Mouse (Mus musculus) forebrain, embryonic 15.5 days (tissue): ENCODE results near the gene Akt3. TPM values are rescaled to one million over a fixed set of nuclear protein-coding genes. Genes with fewer than 3 reads are reported as not detected.

Source experiments
- ATAC-seq: fragments of 200-750 bp; cut with Nextera tagmentation; replicated peaks from 2 replicates; pipeline ENCODE4 v1.8.0; 2017; ENCODE audit warnings: mild to moderate bottlenecking, moderate TSS enrichment, moderate library complexity
- H3K27ac ChIP-seq: fragments of 300-500 bp; sonication (generic); replicated peaks from 2 replicates; pipeline ENCODE4 v1.5.1; 2015; ENCODE audit warnings: mild to moderate bottlenecking, inconsistent platforms
- H3K27me3 ChIP-seq: fragments of 300-500 bp; sonication (generic); 2 replicates; pipeline ENCODE4 v1.6.1; 2015; ENCODE audit warnings: inconsistent platforms
- H3K36me3 ChIP-seq: fragments of 300-500 bp; sonication (generic); 2 replicates; pipeline ENCODE4 v1.6.1; 2015; ENCODE audit warnings: mild to moderate bottlenecking, inconsistent platforms
- H3K4me1 ChIP-seq: fragments of 300-500 bp; sonication (generic); 2 replicates; pipeline ENCODE4 v1.6.1; 2015; ENCODE audit warnings: inconsistent platforms
- H3K4me2 ChIP-seq: fragments of 300-500 bp; sonication (generic); replicated peaks from 2 replicates; pipeline ENCODE4 v1.6.1; 2015; ENCODE audit warnings: mild to moderate bottlenecking, inconsistent platforms
- H3K4me3 ChIP-seq: fragments of 300-500 bp; sonication (generic); 2 replicates; pipeline ENCODE4 v1.5.1; 2015; ENCODE audit warnings: mild to moderate bottlenecking, inconsistent platforms
- H3K9ac ChIP-seq: fragments of 300-500 bp; sonication (generic); replicated peaks from 2 replicates; pipeline ENCODE4 v1.6.1; 2015; ENCODE audit warnings: mild to moderate bottlenecking, inconsistent platforms
- H3K9me3 ChIP-seq: fragments of 300-500 bp; sonication (generic); 2 replicates; pipeline ENCODE4 v1.6.1; 2016; ENCODE audit warnings: inconsistent platforms
- WGBS: fragments of 180-500 bp; shearing (Covaris S2); methylation state at CpG from one replicate; pipeline ENCODE4 v1.1.7; 2015; ENCODE audit warnings: mixed read lengths; 5-methylcytosine and 5-hydroxymethylcytosine counted together
- polyA plus RNA-seq: library from polyadenylated mRNA; unstranded; fragments of >200 nt; fragmentation: Nextera tagmentation; extraction: Ambion mirVana; gene quantifications from 2 replicates; pipeline ENCODE4 v1.2.1, GENCODE M21; 2015

Akt3 gene
- polyA plus RNA-seq, 1 experiment from 2014 or later: 38.8 TPM

DNA sequence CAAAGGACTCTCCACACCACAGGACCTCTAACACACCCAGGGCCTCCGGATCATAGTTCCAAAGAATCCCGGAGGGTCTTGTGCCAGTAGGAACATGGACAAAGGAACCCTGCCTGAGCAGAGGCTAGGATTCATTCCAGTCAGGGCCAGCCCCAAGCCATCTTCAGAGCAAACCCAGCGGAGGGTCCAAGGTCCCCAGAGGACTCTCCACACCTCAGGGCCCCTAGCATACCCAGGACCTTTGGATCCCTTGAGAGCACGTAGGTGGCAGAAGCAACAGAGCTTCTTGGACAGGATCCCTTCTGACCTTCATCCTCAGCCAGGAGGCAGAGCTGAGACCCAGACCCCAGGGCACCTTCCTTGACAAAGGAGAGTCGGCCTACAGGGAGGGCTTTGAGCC is 167.5 kb downstream of the Akt3 start:
- Histone ChIP-seq H3K4me2 (no peak overlapping the region), H3K9ac (no peak overlapping the region), H3K27ac (no peak overlapping the region), H3K4me3 (no peak overlapping the region), H3K9me3 (no peaks in the 10 kb centered on the region), H3K36me3 (no peaks in the 10 kb centered on the region), H3K27me3 (no peaks in the 10 kb centered on the region), H3K4me1 (0 out of 2 replicates have a peak, but pooled peaks cover 3% of the 10 kb centered on the region)
- 92% methylated on average over 5 of the region's 5 CpGs for WGBS
- no peak for ATAC-seq

DNA sequence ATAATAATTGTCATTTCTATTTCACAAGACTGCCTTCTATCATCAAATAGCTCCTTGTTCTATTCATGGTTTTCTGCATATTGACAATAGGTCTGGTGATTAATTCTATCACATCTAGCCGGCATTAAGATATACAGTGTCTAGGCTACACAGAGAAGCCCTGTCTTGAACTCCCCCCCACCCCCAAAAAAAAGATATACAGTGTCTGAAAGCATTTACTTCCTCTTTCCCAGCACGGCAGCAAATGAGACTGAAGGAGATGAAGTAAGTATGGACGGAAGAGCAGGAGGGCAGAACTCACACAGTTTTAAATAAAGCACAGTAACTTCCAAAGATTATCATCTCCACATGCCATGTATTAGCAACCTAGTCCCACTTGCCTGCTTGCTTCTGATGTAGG is 168.5 kb downstream of the Akt3 start:
- 42% methylated on average over 3 of the region's 3 CpGs for WGBS
- H3K27me3 ChIP-seq: no peaks in the 10 kb centered on the region
- no peak overlapping the region for H3K4me2 ChIP-seq
- no peaks in the 10 kb centered on the region for H3K36me3 ChIP-seq
- H3K4me1 ChIP-seq: 0 out of 2 replicates have a peak, but pooled peaks cover 3% of the 10 kb centered on the region
- no peak overlapping the region for H3K4me3 ChIP-seq
- H3K9ac ChIP-seq: no peak overlapping the region
- 0 out of 2 replicates have a peak, but pooled peaks cover 3% of the 10 kb centered on the region for H3K9me3 ChIP-seq
- ATAC-seq: no peak
- 0 out of 2 replicates have a peak overlapping the region, but pooled peaks have one; percentile 37 for H3K27ac ChIP-seq

GRCm38 (mm10) chr1:177089048-177089447 is 169.0 kb downstream of the Akt3 start:
- Histone ChIP-seq H3K27me3 (no peaks in the 10 kb centered on the region), H3K36me3 (no peaks in the 10 kb centered on the region), H3K4me1 (0 out of 2 replicates have a peak, but pooled peaks cover 3% of the 10 kb centered on the region), H3K9me3 (0 out of 2 replicates have a peak, but pooled peaks cover 3% of the 10 kb centered on the region), H3K9ac (no peak overlapping the region), H3K4me3 (no peak overlapping the region), H3K27ac (no peak overlapping the region), H3K4me2 (no peak overlapping the region)
- WGBS: 84% methylated on average over 4 of the region's 4 CpGs
- no peak for ATAC-seq

- 92% methylated on average over 1 of the region's 1 CpGs for WGBS
- H3K9ac ChIP-seq: no peak overlapping the region
- no peak overlapping the region for H3K4me3 ChIP-seq
- H3K36me3 ChIP-seq: no peaks in the 10 kb centered on the region
- H3K9me3 ChIP-seq: 0 out of 2 replicates have a peak, but pooled peaks cover 3% of the 10 kb centered on the region
- ATAC-seq: no peak; the same call in 1 of the 2 replicates
- H3K27me3 ChIP-seq: no peaks in the 10 kb centered on the region
- no peak overlapping the region for H3K4me2 ChIP-seq
- no peaks in the 10 kb centered on the region for H3K4me1 ChIP-seq
- H3K27ac ChIP-seq: no peak overlapping the region
These were observed 175.9 kb downstream of the Akt3 start for GRCm38 (mm10) chr1:177081957-177082645.

DNA sequence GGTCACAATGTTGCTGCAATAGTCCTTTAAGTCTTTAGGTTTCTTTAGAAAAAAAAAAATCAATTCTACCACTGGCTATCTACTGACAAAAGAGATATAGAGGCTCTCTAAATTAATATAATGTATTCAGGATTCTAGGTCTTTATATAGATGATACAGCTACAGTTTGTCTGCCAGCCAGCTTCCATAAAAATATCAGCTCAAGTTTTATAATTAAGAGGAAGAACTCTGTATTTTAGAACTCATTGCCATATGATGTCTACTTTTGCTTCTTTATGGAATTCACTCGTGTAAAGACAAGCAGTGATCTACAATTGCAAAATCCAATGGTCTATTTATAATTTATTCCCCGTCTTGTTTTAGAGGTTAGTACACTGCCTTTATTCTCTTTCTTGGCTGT is 188.8 kb downstream of the Akt3 start:
- ATAC-seq: no peak
- WGBS: 81% methylated on average over 2 of the region's 2 CpGs
- no peaks in the 10 kb centered on the region for H3K4me1 ChIP-seq

DNA sequence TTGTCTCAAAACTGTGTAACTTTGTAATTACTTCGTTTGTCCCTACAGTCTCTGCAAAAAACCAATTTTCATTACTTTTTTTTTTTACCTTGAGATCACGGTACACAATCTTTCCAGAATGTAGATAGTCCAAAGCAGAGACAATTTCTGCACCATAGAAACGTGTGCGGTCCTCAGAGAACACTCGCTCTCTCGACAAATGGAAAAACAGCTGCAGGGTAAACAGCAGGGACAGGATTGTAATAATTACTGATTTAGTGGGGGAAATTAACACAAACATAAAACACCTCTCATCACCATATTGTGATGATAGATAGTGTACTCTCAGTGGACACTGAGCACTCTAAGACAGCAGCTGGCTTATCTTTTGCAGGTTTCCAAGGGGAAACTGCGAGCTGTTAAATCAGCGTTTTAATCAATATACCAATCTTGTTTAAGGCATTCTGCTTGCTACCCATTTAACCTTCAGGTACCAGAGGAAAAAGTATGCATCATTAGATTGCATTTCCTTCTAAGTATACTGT is 190.8 kb downstream of the Akt3 start:
- 74% methylated on average over 8 of the region's 8 CpGs for WGBS

More for the DNA sequence above, 188.8 kb downstream of the Akt3 start:
- 0 out of 2 replicates have a peak, but pooled peaks cover 3% of the 10 kb centered on the region for H3K36me3 ChIP-seq
- no peak overlapping the region for H3K4me3 ChIP-seq
- no peaks in the 10 kb centered on the region for H3K27me3 ChIP-seq
- no peak overlapping the region for H3K9ac ChIP-seq
- H3K9me3 ChIP-seq: no peaks in the 10 kb centered on the region
- H3K4me2 ChIP-seq: no peak overlapping the region
- no peak overlapping the region for H3K27ac ChIP-seq

DNA sequence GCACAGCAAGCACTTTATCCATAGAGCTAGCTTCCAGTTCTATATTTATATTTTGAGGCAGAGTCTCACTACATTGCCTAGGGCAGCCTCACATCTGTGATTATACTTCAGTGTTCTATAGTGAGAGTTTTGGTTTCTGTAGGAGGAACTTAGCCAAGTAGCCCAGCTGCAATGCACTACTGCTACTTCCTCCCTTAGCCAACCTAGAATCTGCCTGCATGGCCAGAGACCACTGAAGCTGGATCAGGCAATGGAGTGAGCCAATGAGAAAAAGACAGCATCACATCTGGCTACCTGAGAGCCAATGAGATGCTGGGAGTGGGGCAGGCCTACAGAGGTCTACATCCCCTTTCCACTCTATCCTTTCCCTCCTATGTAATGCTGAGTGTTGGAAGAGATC is 192.3 kb downstream of the Akt3 start:
- Histone ChIP-seq H3K36me3 (peaks cover 10% of the 10 kb centered on the region), H3K9ac (no peak overlapping the region), H3K27me3 (no peaks in the 10 kb centered on the region), H3K9me3 (no peaks in the 10 kb centered on the region), H3K27ac (no peak overlapping the region), H3K4me2 (no peak overlapping the region), H3K4me3 (no peak overlapping the region), H3K4me1 (no peaks in the 10 kb centered on the region)
- ATAC-seq: no peak

More for the DNA sequence above, 190.8 kb downstream of the Akt3 start:
- Histone ChIP-seq H3K27me3 (no peaks in the 10 kb centered on the region), H3K4me2 (no peak overlapping the region), H3K9ac (no peak overlapping the region), H3K9me3 (no peaks in the 10 kb centered on the region), H3K27ac (no peak overlapping the region), H3K36me3 (peaks cover 3% of the 10 kb centered on the region; the same call in 1 of the 2 replicates), H3K4me3 (no peak overlapping the region), H3K4me1 (no peaks in the 10 kb centered on the region)
- ATAC-seq: no peak

- Histone ChIP-seq H3K4me1 (no peaks in the 10 kb centered on the region), H3K9me3 (no peaks in the 10 kb centered on the region), H3K36me3 (peaks cover 10% of the 10 kb centered on the region), H3K27ac (no peak overlapping the region), H3K9ac (no peak overlapping the region), H3K4me3 (no peak overlapping the region), H3K27me3 (no peaks in the 10 kb centered on the region), H3K4me2 (no peak overlapping the region)
- ATAC-seq: no peak
- WGBS: 86% methylated on average over 2 of the region's 2 CpGs
These were observed 196.2 kb downstream of the Akt3 start for GRCm38 (mm10) chr1:177061761-177062160.

GRCm38 (mm10) chr1:177054891-177055290 is 203.1 kb downstream of the Akt3 start:
- WGBS: 55% methylated on average over 2 of the region's 2 CpGs

DNA sequence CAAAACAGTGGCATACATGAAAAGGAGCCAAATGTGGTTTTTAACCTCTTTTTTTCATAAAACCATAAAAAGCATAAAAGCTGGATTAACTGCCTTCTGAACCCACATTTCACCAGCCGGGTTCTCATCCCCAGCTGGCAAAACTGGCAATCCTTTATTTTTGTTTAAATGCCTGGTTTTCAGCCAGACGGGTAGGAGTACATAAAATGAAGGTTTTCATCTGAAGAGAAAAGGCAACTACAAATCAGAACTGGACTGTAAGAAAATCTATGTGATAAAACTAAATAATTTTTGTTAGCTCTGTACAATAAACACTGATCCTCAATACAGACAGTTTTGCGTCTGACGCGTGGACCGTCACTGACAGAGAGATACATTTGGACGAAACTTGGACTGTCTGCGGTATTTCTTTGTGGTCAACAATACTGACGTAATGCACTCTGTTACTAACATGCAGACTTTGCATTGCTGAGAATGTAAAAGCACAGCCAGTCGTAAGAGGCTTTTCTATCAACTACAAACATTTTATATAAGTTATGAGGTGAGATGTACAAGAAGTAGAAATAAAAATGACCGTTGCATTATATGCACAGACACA is 206.5 kb downstream of the Akt3 start:
- H3K27me3 ChIP-seq: no peaks in the 10 kb centered on the region
- H3K9ac ChIP-seq: peak overlapping the region; percentile 10; the same call in 1 of the 2 replicates
- 55% methylated on average over 11 of the region's 11 CpGs for WGBS
- H3K36me3 ChIP-seq: peaks cover 3% of the 10 kb centered on the region; the same call in 1 of the 2 replicates
- H3K4me3 ChIP-seq: no peak overlapping the region
- no peaks in the 10 kb centered on the region for H3K9me3 ChIP-seq
- peak overlapping the region; percentile 83 for H3K27ac ChIP-seq
- 0 out of 2 replicates have a peak, but pooled peaks have one; percentile 46 for ATAC-seq
- no peak overlapping the region for H3K4me2 ChIP-seq
- H3K4me1 ChIP-seq: peaks cover 19% of the 10 kb centered on the region

More at GRCm38 (mm10) chr1:177054891-177055290, 203.1 kb downstream of the Akt3 start:
- ATAC-seq: 0 out of 2 replicates have a peak, but pooled peaks have one; percentile 60
- H3K27ac ChIP-seq: peak overlapping the region; percentile 63
- H3K27me3 ChIP-seq: no peaks in the 10 kb centered on the region
- H3K9ac ChIP-seq: no peak overlapping the region
- no peak overlapping the region for H3K4me2 ChIP-seq
- no peak overlapping the region for H3K4me3 ChIP-seq
- no peaks in the 10 kb centered on the region for H3K9me3 ChIP-seq
- H3K36me3 ChIP-seq: no peaks in the 10 kb centered on the region
- H3K4me1 ChIP-seq: peaks cover 18% of the 10 kb centered on the region

DNA sequence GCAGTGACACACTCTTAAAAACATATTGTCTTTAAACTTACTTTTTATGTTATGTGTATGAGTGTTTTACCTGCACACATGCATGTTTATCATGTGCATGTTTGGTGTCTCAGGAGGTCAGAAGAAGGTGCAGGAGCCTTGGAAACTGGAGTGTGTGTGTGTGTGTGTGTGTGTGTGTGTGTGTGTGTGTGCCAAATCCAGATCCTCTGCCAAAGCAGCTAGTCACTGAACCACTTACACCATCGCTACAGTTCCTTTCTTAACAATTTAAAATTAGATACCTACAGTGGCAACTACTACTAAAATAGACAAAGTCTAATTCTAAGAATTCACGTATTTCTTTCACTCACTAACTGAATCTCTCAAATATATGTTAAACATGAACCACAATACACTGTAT is 209.2 kb downstream of the Akt3 start:
- Histone ChIP-seq H3K4me3 (no peak overlapping the region), H3K27ac (no peak overlapping the region), H3K27me3 (no peaks in the 10 kb centered on the region), H3K9me3 (no peaks in the 10 kb centered on the region), H3K36me3 (peaks cover 3% of the 10 kb centered on the region; the same call in 1 of the 2 replicates), H3K4me2 (no peak overlapping the region), H3K4me1 (peaks cover 16% of the 10 kb centered on the region), H3K9ac (no peak overlapping the region)
- WGBS: 81% methylated on average over 2 of the region's 2 CpGs
- ATAC-seq: no peak

DNA sequence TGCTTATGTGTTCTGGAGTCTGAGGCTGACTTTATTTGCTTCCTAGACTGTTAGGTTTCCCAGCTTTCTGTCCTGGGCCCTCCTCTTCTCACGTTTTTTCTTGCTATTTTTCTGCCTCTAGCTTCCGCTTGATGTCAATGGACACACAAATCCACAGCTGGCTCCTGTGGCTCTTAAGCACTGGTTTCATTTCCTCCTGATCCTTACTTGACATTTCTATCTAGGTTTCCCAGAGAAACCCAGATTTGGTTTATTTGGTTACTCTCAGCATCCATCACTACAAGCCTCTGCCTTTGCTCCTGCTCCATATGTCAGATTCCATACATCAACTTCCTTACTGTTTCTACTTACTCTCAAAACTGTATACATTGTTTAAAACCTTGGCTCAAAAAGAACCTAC is 211.0 kb downstream of the Akt3 start:
- ATAC-seq: no peak
- no peak overlapping the region for H3K9ac ChIP-seq
- no peak overlapping the region for H3K4me3 ChIP-seq
- peaks cover 14% of the 10 kb centered on the region for H3K4me1 ChIP-seq
- 0 out of 2 replicates have a peak overlapping the region, but pooled peaks have one; percentile 0 for H3K27ac ChIP-seq
- H3K4me2 ChIP-seq: no peak overlapping the region
- WGBS: 88% methylated on average over 2 of the region's 2 CpGs
- H3K9me3 ChIP-seq: no peaks in the 10 kb centered on the region
- H3K36me3 ChIP-seq: peaks cover 3% of the 10 kb centered on the region; the same call in 1 of the 2 replicates
- no peaks in the 10 kb centered on the region for H3K27me3 ChIP-seq
